ENCODE assay signal across 8 mouse cellular contexts in genomic region chr13:74390371-74390990, GRCm38 (mm10). TPM values are rescaled to one million over a fixed set of nuclear protein-coding genes. Genes with fewer than 3 reads are reported as not detected.
A peak's percentile ranks its signal among the peaks of the same experiment; 100 is the strongest.
DNase-seq lines count a peak whose midpoint lies in the region; ATAC-seq lines count a peak whose summit lies in the region.

Gene Zfp72, minus strand, starts transcription at chr13:74390836.

- H3K36me3 ChIP-seq in megakaryocyte, embryonic 14.5 days (replicated peaks; ENCODE audit: low read length), result no peaks in the 10 kb centered on the region

- H3K27me3 ChIP-seq in megakaryocyte, embryonic 14.5 days (replicated peaks), result no peaks in the 10 kb centered on the region

- DNase-seq in ZHBTc4 (ENCODE audit: low read depth, low spot score), result peak; percentile 85
- DNase-seq in gastrocnemius, postnatal 14 days, result peak; percentile 59
- DNase-seq in left cerebral cortex, adult 9 months (ENCODE audit: low spot score in 2 of 2), result peak; percentile 52 to 84
- peak; percentile 84 to 89 for DNase-seq in right cerebral cortex, adult 2 months (ENCODE audit: low spot score in 2 of 2)
- DNase-seq in urinary bladder, postnatal 4 days (ENCODE audit: low spot score in 2 of 2), result peak; percentile 34 to 63

- intact Hi-C loops in gastrocnemius, postnatal 14 days (cut with DNase I; ENCODE audit: low total_unique reads), result no loop called here

- peaks cover 6% of the 10 kb centered on the region for H3K4me1 ChIP-seq in megakaryocyte, embryonic 14.5 days

- ATAC-seq in common myeloid progenitor, adult 5-6 weeks (replicated peaks; ENCODE audit: low read depth, poor library complexity, severe bottlenecking), result peak; percentile 98
- peak; percentile 96 for ATAC-seq in inflammation-experienced regulatory T-cells, adult 6 months

- peak within 1 kb of the TSS; percentile 89 for H3K4me3 ChIP-seq in megakaryocyte, embryonic 14.5 days (replicated peaks)

- no peaks in the 10 kb centered on the region for H3K9me3 ChIP-seq in megakaryocyte, embryonic 14.5 days

RNA-seq across cellular contexts. Expression of gene Zfp72, which starts in this region (rescaled TPM):
- total RNA-seq in common myeloid progenitor, adult 5-6 weeks (2017), result 7.1 and 13.7 TPM in 2 replicates
- 1 to 10 TPM; 1.4 to 1.5 TPM for total RNA-seq in gastrocnemius, postnatal 14 days (2021)
- 1 to 10 TPM; 1.7 to 2.7 (median 1.7) TPM for polyA plus RNA-seq in inflammation-experienced regulatory T-cells, adult 6 months (2017; shearing (Covaris generic))
- not detected in 2 replicates for polyA plus RNA-seq in megakaryocyte, embryonic 14.5 days (2012; ENCODE audit: insufficient read depth, low replicate concordance)

Comparison
In these comparisons a context has a peak if more than half of its experiments do, and no peak if none do; other contexts are left out.
1. Peak in every context shown above with its lines: DNase-seq, ATAC-seq and H3K4me3 ChIP-seq.